Mouse (Mus musculus) olfactory bulb, adult 2 months (tissue): Measurements from ENCODE around the gene 1110008P14Rik. TPM values are rescaled to one million over a fixed set of nuclear protein-coding genes. Genes with fewer than 3 reads are reported as not detected.

Experiments used
- H3K27ac ChIP-seq: fragments of 200-500 bp; 2 replicates; pipeline ENCODE4 v1.5.1; 2012; ENCODE audit warnings: low read depth, low read length; ENCODE audit not compliant: insufficient read depth
- H3K4me1 ChIP-seq: fragments of 200-500 bp; 2 replicates; pipeline ENCODE4 v1.6.1; 2012; ENCODE audit warnings: low read length; ENCODE audit not compliant: control insufficient read depth, insufficient read depth
- H3K4me3 ChIP-seq: fragments of 200-500 bp; 2 replicates; pipeline ENCODE4 v1.5.1; 2012; ENCODE audit warnings: mild to moderate bottlenecking, low read depth, low read length, moderate library complexity; ENCODE audit not compliant: insufficient read depth
- CTCF ChIP-seq: fragments of 200-500 bp; IDR thresholded peaks from 2 replicates; pipeline ENCODE4 v1.5.1; 2012; ENCODE audit warnings: low read depth, mild to moderate bottlenecking, low read length, moderate library complexity; ENCODE audit not compliant: insufficient read depth
- POLR2A ChIP-seq: fragments of 200-500 bp; IDR thresholded peaks from 2 replicates; pipeline ENCODE4 v1.6.1; 2012; ENCODE audit warnings: mild to moderate bottlenecking, low read depth, low read length, moderate library complexity; ENCODE audit not compliant: insufficient read depth
- WGBS: fragments of 180-500 bp; shearing (Covaris S2); methylation state at CpG from one replicate; pipeline ENCODE4 v1.1.7; 2018; 5-methylcytosine and 5-hydroxymethylcytosine counted together
- polyA plus RNA-seq: library from polyadenylated mRNA; stranded (reverse); fragments of >200 nt; gene quantifications from 2 replicates; pipeline ENCODE4 v1.2.4, GENCODE M21; 2012; ENCODE audit warnings: low replicate concordance; ENCODE audit not compliant: missing spikeins, insufficient read depth, insufficient read length

Gene 1110008P14Rik
- polyA plus RNA-seq, 1 experiment, result not detected

DNA sequence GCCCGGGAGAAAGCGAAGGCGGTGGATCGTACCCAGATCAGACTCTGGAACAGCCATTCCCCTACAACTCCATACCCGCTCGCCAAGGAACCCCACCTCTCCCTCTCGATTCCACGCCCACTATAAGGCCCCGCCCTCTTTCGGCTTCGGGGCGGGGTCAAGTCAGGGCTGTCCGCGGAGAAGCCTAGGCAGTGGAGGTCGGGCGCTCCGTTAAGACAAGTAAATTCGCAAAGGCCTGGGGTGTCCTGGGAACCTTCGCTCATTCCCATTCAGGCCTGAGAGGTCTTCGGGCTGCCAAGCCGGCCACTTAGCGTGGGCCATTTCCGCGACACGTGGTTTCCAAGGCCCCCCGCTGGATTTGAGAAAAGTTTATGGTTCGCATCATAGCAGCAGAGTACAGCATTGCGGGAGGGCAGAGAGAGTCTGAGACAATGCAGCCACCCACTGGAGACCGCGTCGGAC lies 13.8 kb upstream of the 1110008P14Rik start, which contains the start of gene Ptges2:
Gene Ptges2 (plus strand): TSS at position 413 of the 462 bp plus-strand sequence.
- no peak for TF ChIP-seq CTCF
- Histone ChIP-seq H3K4me1 (peaks cover 22% of the 10 kb centered on the region), H3K27ac (peak within 1 kb of the TSS; percentile 90), H3K4me3 (peak within 1 kb of the TSS; percentile 83)
- WGBS, result under 1% methylated on average over 31 of the region's 31 CpGs

DNA sequence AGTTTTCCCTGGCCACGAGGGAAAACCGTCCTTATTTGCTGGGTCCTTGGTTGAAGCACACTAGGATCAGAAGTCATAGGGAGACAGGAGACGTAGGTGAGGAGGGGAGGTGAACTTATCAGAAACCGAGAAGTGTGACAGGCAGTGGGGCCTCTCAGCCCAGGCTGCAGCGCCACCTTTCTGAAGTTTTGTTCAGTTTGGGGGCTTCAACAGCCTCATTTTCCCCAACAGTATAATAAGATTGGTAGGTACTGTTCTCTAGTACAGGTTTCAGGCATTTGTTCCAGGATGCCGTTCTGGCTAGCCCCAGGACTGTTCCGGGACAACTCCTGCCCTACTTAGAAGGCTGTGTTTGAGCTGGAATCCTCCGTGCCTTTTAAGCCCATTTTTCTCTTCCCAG lies 13.2 kb upstream of the 1110008P14Rik start:
- H3K4me3 ChIP-seq, result peak overlapping the region; percentile 83
- peaks cover 22% of the 10 kb centered on the region for H3K4me1 ChIP-seq
- peak; percentile 28; the same call in 1 of the 2 replicates for TF ChIP-seq CTCF
- TF ChIP-seq POLR2A, result no peak
- WGBS, result 3% methylated on average over 8 of the region's 8 CpGs
- peak overlapping the region; percentile 29; the same call in 1 of the 2 replicates for H3K27ac ChIP-seq

DNA sequence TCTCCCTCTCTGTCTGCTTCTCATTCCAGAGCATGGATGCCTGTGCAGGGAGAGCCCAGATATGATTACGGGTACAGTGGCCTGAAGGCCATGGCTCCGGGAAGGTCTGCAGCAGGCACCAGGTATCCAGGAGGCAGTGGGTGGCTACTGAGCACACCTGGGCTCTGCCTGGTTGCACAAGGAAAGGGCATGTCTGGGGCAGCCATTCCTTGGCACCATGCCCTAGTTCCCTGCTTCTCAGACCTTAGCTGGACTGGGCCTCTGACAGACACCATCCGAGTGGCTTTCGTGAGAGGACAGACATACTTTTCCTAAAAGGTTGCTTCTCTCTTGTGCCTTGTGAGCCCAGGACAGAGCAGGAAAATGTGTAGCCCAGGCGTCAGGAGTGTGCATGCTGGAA lies 10.3 kb upstream of the 1110008P14Rik start:
- 78% methylated on average over 5 of the region's 5 CpGs for whole genome bisulfite sequencing
- H3K4me1 ChIP-seq, result peaks cover 9% of the 10 kb centered on the region
- no peak overlapping the region for H3K27ac ChIP-seq
- H3K4me3 ChIP-seq, result no peak overlapping the region
- TF ChIP-seq POLR2A, result no peak
- no peak for TF ChIP-seq CTCF

DNA sequence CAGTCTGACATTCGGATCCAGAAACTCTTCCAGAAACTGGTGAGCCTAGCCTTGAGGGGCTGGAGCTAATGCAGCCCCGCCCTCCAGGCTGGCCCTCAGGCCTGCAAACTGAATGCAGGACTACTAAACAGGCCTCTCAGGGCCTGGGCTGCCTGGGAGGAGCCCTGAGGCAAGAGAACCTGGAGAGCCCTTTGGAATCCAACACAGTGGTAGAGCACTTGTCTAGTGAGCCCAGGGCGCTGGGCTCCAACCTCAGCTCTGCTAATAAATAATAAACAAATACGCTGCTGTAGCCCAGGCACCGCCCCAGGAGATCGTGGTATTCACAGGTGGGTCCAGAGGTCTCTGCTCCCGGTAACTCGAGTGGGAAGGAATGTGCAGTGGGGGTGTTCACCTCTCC lies 9.1 kb upstream of the 1110008P14Rik start:
- no peak for TF ChIP-seq POLR2A
- TF ChIP-seq CTCF, result no peak
- Histone ChIP-seq H3K4me1 (peaks cover 5% of the 10 kb centered on the region; the same call in 1 of the 2 replicates), H3K4me3 (no peak overlapping the region), H3K27ac (no peak overlapping the region)
- 79% methylated on average over 8 of the region's 8 CpGs for WGBS

DNA sequence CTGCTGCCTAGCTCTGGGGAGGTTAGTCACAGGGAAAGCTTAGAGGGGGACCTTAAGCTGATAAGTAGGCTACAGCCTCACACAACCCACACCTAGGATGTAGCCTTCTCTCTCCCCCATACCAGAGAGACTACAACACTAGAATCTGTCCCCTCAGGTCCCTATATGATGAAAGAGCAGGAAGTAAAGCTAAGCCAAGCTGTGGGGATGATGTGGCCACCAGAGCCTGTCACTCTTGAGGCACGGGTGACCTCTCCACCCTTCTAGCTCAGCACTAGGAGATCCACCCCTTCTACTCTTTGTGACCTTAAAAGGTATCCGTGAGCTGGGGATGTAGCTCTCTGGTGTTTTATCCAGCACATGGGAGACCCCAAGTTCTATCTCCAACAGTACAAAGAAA lies 7.4 kb upstream of the 1110008P14Rik start:
- 89% methylated on average over 2 of the region's 2 CpGs for WGBS
- Histone ChIP-seq H3K4me1 (no peaks in the 10 kb centered on the region), H3K4me3 (no peak overlapping the region)

DNA sequence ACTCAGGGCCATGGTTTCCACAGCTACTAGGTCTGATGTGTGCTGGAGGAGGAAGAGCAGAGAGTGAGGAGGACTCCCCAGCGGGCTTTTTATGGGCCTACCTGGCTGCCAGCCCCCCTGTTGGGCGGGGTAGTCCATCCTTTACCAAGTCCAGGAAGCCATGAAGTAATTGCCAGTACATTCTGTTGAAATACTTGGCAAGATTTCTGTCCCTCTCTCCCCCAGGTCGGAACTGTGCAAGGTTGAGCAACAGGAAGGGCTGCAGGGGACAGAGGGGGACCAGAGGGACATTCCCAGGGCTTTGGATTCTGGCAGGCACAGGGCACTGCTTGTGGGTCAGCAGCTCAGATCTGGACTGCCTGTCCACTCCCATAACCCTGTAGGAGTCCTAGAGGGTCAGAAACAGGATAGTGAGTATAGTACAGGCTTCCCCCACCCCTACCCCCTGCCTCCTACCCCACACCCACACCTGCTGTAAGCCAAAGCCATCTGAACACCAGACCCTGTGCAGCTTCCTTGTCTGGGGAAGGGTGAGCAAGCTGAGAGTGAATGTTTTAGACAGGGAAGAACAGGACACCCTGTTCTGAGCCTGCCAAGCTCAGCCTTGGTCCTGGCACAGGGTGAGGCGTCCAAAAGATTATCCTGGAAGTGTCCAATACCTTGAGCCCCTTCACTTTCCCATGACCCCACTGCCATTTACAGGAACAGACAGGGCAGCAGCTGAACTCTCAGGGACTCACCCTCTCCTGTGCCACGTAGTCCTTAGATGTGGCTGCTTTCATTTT lies 6.2 kb upstream of the 1110008P14Rik start, which contains the start of gene Lcn2:
Gene Lcn2 (minus strand): TSS at position 547 of the 785 bp plus-strand sequence.
- 67% methylated on average over 5 of the region's 5 CpGs for WGBS
- TF ChIP-seq CTCF, result no peak
- TF ChIP-seq POLR2A, result no peak
- no peak within 1 kb of the TSS for H3K4me3 ChIP-seq
- no peaks in the 10 kb centered on the region for H3K4me1 ChIP-seq
- no peak within 1 kb of the TSS for H3K27ac ChIP-seq

More for the DNA sequence above, 7.4 kb upstream of the 1110008P14Rik start:
- H3K27ac ChIP-seq, result no peak overlapping the region
- no peak for TF ChIP-seq POLR2A
- no peak for TF ChIP-seq CTCF

DNA sequence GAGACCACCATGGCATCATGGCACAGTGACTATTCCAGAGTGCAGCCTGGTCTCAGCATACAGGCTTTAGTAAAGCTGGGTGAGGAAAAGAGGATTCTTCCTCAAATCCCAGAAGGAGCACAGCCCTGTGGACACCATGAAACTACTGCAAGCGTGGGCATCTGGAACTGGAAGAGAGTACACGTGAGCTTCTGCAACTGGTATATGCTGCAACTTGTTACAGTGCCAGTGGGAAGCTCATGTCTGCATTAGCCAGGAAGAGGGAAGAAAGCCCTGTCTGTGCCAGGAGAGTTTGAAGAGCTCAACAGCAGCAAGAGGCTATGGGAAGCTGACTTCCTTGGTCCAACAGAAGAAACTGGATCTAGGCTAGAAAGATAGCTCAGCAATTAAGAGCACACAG lies 951 bp upstream of the 1110008P14Rik start:
- H3K4me3 ChIP-seq, result no peak overlapping the region
- no peak overlapping the region for H3K27ac ChIP-seq
- peaks cover 9% of the 10 kb centered on the region; the same call in 1 of the 2 replicates for H3K4me1 ChIP-seq
- WGBS, result 49% methylated on average over 2 of the region's 2 CpGs
- TF ChIP-seq CTCF, result no peak
- no peak for TF ChIP-seq POLR2A

DNA sequence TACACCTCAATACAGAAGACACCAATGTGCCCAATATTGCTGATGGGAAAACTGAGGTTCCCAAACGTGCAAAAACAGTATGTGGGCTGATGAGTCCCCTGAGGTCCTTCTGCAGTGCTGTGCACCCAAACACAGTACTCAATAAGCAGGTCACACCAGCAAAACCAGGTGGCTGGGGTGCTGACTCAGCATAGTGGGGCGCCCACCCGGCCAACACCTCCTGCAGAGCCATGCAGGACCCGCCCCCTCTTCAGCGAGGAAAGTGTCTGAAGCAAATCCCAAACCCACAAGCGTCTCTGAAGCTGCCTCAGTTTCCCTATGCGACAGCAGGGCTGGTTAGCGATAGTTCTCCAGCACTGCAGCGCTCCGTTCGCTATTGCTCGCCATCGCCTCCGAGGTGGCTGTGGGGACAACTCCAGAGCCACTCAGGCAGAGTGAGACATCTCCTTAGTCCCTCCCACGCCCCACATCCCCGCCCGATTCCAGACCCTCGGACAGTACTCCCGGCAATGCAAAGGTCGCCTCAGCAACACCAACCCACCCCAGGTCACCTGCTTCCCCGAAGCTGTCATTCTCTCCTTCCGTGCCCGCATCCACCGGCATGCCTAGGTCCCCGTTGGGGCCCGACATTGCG lies 480 bp downstream of the 1110008P14Rik start:
- no peak overlapping the region for H3K27ac ChIP-seq
- peak overlapping the region; percentile 70 for H3K4me3 ChIP-seq
- TF ChIP-seq CTCF, result no peak
- TF ChIP-seq POLR2A, result no peak
- peaks cover 9% of the 10 kb centered on the region; the same call in 1 of the 2 replicates for H3K4me1 ChIP-seq
- 1% methylated on average over 27 of the region's 27 CpGs for WGBS

DNA sequence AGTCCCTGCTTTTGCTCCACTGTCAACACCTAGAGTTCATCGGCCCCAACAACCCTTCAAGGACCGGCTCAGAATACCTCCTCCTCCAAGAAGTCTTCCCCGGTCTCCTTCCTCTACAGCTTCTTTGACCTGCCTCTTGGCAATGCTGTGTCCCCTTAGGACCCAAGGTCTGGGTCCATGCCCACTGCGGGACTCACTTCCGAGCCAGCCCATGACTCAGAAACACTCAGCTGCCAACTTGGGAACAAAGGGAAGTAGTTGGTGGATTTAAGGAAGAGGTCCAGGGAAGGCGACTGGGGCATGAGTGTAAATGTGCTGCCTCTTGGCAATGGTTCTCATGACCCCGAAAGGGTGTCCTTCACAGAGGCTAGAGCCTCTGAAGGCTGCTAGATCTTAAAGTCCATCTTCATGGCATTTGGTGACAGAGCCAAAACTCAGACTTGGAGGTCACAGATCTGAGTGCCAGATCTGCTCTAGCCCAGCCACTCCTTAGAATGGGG lies 1.7 kb downstream of the 1110008P14Rik start:
- H3K4me1 ChIP-seq, result peaks cover 20% of the 10 kb centered on the region
- no peak for TF ChIP-seq CTCF
- TF ChIP-seq POLR2A, result no peak

More for the DNA sequence above, 1.7 kb downstream of the 1110008P14Rik start:
- no peak overlapping the region for H3K4me3 ChIP-seq
- H3K27ac ChIP-seq, result no peak overlapping the region
- 58% methylated on average over 7 of the region's 7 CpGs for WGBS
